Mouse (Mus musculus): Measurements from ENCODE around the gene Plekhb1.

Plekhb1 gene

GRCm38 (mm10) chr7:100674941-100675340, 12.7 kb upstream of the Plekhb1 start:
- no peaks in the 10 kb centered on the region for H3K36me3 ChIP-seq (ENCODE audit: control insufficient read depth, insufficient read depth, low read length, poor library complexity, severe bottlenecking)
- no peaks in the 10 kb centered on the region; the same call in 1 of the 2 replicates for H3K27me3 ChIP-seq (ENCODE audit: control insufficient read depth, insufficient read depth, low read length, poor library complexity, severe bottlenecking)
- DNase-seq (ENCODE audit: low read depth, low spot score) = no peak

GRCm38 (mm10) chr7:100673452-100673851, 11.2 kb upstream of the Plekhb1 start:
- H3K27me3 ChIP-seq (ENCODE audit: control insufficient read depth, insufficient read depth, low read length, poor library complexity, severe bottlenecking) = no peaks in the 10 kb centered on the region; the same call in 1 of the 2 replicates
- H3K36me3 ChIP-seq (ENCODE audit: control insufficient read depth, insufficient read depth, low read length, poor library complexity, severe bottlenecking) = no peaks in the 10 kb centered on the region
- DNase-seq (ENCODE audit: low read depth, low spot score) = no peak

GRCm38 (mm10) chr7:100670646-100671045, 8.4 kb upstream of the Plekhb1 start:
- no peak for DNase-seq (ENCODE audit: low read depth, low spot score)
- no peaks in the 10 kb centered on the region for H3K36me3 ChIP-seq (ENCODE audit: control insufficient read depth, insufficient read depth, low read length, poor library complexity, severe bottlenecking)

GRCm38 (mm10) chr7:100663729-100664304, 1.6 kb upstream of the Plekhb1 start:
- no peaks in the 10 kb centered on the region for H3K36me3 ChIP-seq (ENCODE audit: control insufficient read depth, insufficient read depth, low read length, poor library complexity, severe bottlenecking)
- DNase-seq (ENCODE audit: low read depth, low spot score) = no peak
- H3K27me3 ChIP-seq (ENCODE audit: control insufficient read depth, insufficient read depth, low read length, poor library complexity, severe bottlenecking) = no peaks in the 10 kb centered on the region

More at GRCm38 (mm10) chr7:100670646-100671045, 8.4 kb upstream of the Plekhb1 start:
- H3K27me3 ChIP-seq (ENCODE audit: control insufficient read depth, insufficient read depth, low read length, poor library complexity, severe bottlenecking) = no peaks in the 10 kb centered on the region; the same call in 1 of the 2 replicates

- Histone ChIP-seq H3K27me3 (ENCODE audit: control insufficient read depth, insufficient read depth, low read length, poor library complexity, severe bottlenecking) (no peaks in the 10 kb centered on the region), H3K36me3 (ENCODE audit: control insufficient read depth, insufficient read depth, low read length, poor library complexity, severe bottlenecking) (no peaks in the 10 kb centered on the region)
- DNase-seq (ENCODE audit: low read depth, low spot score) = peak; percentile 82
Observed at GRCm38 (mm10) chr7:100663190-100663589, 976 bp upstream of the Plekhb1 start.

GRCm38 (mm10) chr7:100661264-100661663, 950 bp downstream of the Plekhb1 start:
- peak; percentile 41 for DNase-seq (ENCODE audit: low read depth, low spot score)
- no peaks in the 10 kb centered on the region for H3K27me3 ChIP-seq (ENCODE audit: control insufficient read depth, insufficient read depth, low read length, poor library complexity, severe bottlenecking)
- H3K36me3 ChIP-seq (ENCODE audit: control insufficient read depth, insufficient read depth, low read length, poor library complexity, severe bottlenecking) = no peaks in the 10 kb centered on the region

- no peak for DNase-seq (ENCODE audit: low read depth, low spot score)
- H3K27me3 ChIP-seq (ENCODE audit: control insufficient read depth, insufficient read depth, low read length, poor library complexity, severe bottlenecking) = no peaks in the 10 kb centered on the region
- H3K36me3 ChIP-seq (ENCODE audit: control insufficient read depth, insufficient read depth, low read length, poor library complexity, severe bottlenecking) = no peaks in the 10 kb centered on the region
Observed at GRCm38 (mm10) chr7:100658093-100658578, 4.1 kb downstream of the Plekhb1 start.

GRCm38 (mm10) chr7:100656739-100657138, 5.5 kb downstream of the Plekhb1 start:
- no peaks in the 10 kb centered on the region for H3K27me3 ChIP-seq (ENCODE audit: control insufficient read depth, insufficient read depth, low read length, poor library complexity, severe bottlenecking)
- no peak for DNase-seq (ENCODE audit: low read depth, low spot score)
- H3K36me3 ChIP-seq (ENCODE audit: control insufficient read depth, insufficient read depth, low read length, poor library complexity, severe bottlenecking) = no peaks in the 10 kb centered on the region

- Histone ChIP-seq H3K36me3 (ENCODE audit: control insufficient read depth, insufficient read depth, low read length, poor library complexity, severe bottlenecking) (no peaks in the 10 kb centered on the region), H3K27me3 (ENCODE audit: control insufficient read depth, insufficient read depth, low read length, poor library complexity, severe bottlenecking) (no peaks in the 10 kb centered on the region)
- DNase-seq (ENCODE audit: low read depth, low spot score) = no peak
Observed at GRCm38 (mm10) chr7:100654441-100654840, 7.8 kb downstream of the Plekhb1 start.

GRCm38 (mm10) chr7:100653480-100654266, 8.5 kb downstream of the Plekhb1 start:
- DNase-seq (ENCODE audit: low read depth, low spot score) = no peak
- no peaks in the 10 kb centered on the region for H3K36me3 ChIP-seq (ENCODE audit: control insufficient read depth, insufficient read depth, low read length, poor library complexity, severe bottlenecking)
- H3K27me3 ChIP-seq (ENCODE audit: control insufficient read depth, insufficient read depth, low read length, poor library complexity, severe bottlenecking) = no peaks in the 10 kb centered on the region

- no peaks in the 10 kb centered on the region for H3K36me3 ChIP-seq (ENCODE audit: control insufficient read depth, insufficient read depth, low read length, poor library complexity, severe bottlenecking)
- no peaks in the 10 kb centered on the region for H3K27me3 ChIP-seq (ENCODE audit: control insufficient read depth, insufficient read depth, low read length, poor library complexity, severe bottlenecking)
- no peak for DNase-seq (ENCODE audit: low read depth, low spot score)
Observed at GRCm38 (mm10) chr7:100651011-100651410, 11.2 kb downstream of the Plekhb1 start.

- no peak for DNase-seq (ENCODE audit: low read depth, low spot score)
- Histone ChIP-seq H3K27me3 (ENCODE audit: control insufficient read depth, insufficient read depth, low read length, poor library complexity, severe bottlenecking) (no peaks in the 10 kb centered on the region), H3K36me3 (ENCODE audit: control insufficient read depth, insufficient read depth, low read length, poor library complexity, severe bottlenecking) (no peaks in the 10 kb centered on the region)
Observed at GRCm38 (mm10) chr7:100650421-100650820, 11.8 kb downstream of the Plekhb1 start.

GRCm38 (mm10) chr7:100649826-100650225, 12.4 kb downstream of the Plekhb1 start:
- DNase-seq (ENCODE audit: low read depth, low spot score) = no peak
- Histone ChIP-seq H3K36me3 (ENCODE audit: control insufficient read depth, insufficient read depth, low read length, poor library complexity, severe bottlenecking) (no peaks in the 10 kb centered on the region), H3K27me3 (ENCODE audit: control insufficient read depth, insufficient read depth, low read length, poor library complexity, severe bottlenecking) (no peaks in the 10 kb centered on the region)

GRCm38 (mm10) chr7:100649095-100649494, 13.1 kb downstream of the Plekhb1 start:
- Histone ChIP-seq H3K27me3 (ENCODE audit: control insufficient read depth, insufficient read depth, low read length, poor library complexity, severe bottlenecking) (no peaks in the 10 kb centered on the region), H3K36me3 (ENCODE audit: control insufficient read depth, insufficient read depth, low read length, poor library complexity, severe bottlenecking) (no peaks in the 10 kb centered on the region)
- no peak for DNase-seq (ENCODE audit: low read depth, low spot score)

GRCm38 (mm10) chr7:100645147-100645546, 17.1 kb downstream of the Plekhb1 start:
- DNase-seq (ENCODE audit: low read depth, low spot score) = peak; percentile 59
- no peaks in the 10 kb centered on the region for H3K27me3 ChIP-seq (ENCODE audit: control insufficient read depth, insufficient read depth, low read length, poor library complexity, severe bottlenecking)
- H3K36me3 ChIP-seq (ENCODE audit: control insufficient read depth, insufficient read depth, low read length, poor library complexity, severe bottlenecking) = 0 out of 2 replicates have a peak, but pooled peaks cover 2% of the 10 kb centered on the region

Measured in splenic B cell, adult 2 months (primary cell).